8 mouse cellular contexts compared by ENCODE assay signal in the genomic region with DNA sequence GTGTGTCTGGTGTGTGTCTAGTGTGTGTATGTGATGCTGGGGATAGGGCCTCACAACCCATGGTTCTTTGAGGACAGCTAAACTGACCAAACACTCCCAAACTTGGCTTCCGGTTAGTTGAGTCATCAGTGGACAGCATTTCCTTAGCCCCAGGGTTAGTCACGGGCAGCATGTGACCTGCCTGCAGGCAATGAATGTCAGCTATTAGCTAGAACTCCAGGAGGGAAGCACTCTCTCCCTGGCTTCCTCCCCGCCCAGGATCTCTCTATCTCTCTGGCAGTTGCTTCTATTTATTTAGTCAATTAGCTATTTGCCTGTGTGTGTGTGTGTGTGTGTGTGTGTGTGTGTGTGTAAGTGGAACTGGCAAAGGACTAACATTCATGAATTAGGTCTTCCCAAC. TPM values are rescaled to one million over a fixed set of nuclear protein-coding genes. Genes with fewer than 3 reads are reported as not detected.
DNase-seq lines count a peak whose midpoint lies in the region; ATAC-seq and TF ChIP-seq lines count a peak whose summit lies in the region.

No protein-coding gene starts in this region.

- no peak overlapping the region for H3K4me3 ChIP-seq in midbrain, embryonic 12.5 days
- no peak overlapping the region for H3K4me3 ChIP-seq in midbrain, postnatal 0 days (ENCODE audit: low read depth, low read length)
- H3K4me3 ChIP-seq in embryonic facial prominence, embryonic 10.5 days: no peak overlapping the region
- H3K4me3 ChIP-seq in intestine, embryonic 16.5 days (ENCODE audit: low read length): no peak overlapping the region

- no peaks in the 10 kb centered on the region for H3K36me3 ChIP-seq in midbrain, embryonic 12.5 days
- no peaks in the 10 kb centered on the region for H3K36me3 ChIP-seq in midbrain, postnatal 0 days (ENCODE audit: insufficient read depth, low read length)
- H3K36me3 ChIP-seq in embryonic facial prominence, embryonic 10.5 days (replicated peaks): no peaks in the 10 kb centered on the region
- no peaks in the 10 kb centered on the region for H3K36me3 ChIP-seq in intestine, embryonic 16.5 days (ENCODE audit: control insufficient read depth, insufficient read depth, low read length)

- H3K9ac ChIP-seq in midbrain, embryonic 12.5 days (replicated peaks): no peak overlapping the region
- H3K9ac ChIP-seq in midbrain, postnatal 0 days (replicated peaks; ENCODE audit: low read length, poor library complexity, severe bottlenecking): no peak overlapping the region
- H3K9ac ChIP-seq in intestine, embryonic 16.5 days (ENCODE audit: low read depth, low read length): no peak overlapping the region

- DNase-seq in midbrain, postnatal 0 days (ENCODE audit: low spot score): no peak
- peak; percentile 32 for DNase-seq in embryonic facial prominence, embryonic 10.5 days (ENCODE audit: low spot score)
- peak; percentile 56 for DNase-seq in lung, postnatal 10 days
- no peak for DNase-seq in layer of hippocampus, adult 9-10 months (ENCODE audit: low spot score)
- DNase-seq in right cerebral cortex, postnatal 10 days (ENCODE audit: low spot score in 2 of 2): no peak

- H3K27me3 ChIP-seq in midbrain, embryonic 12.5 days: no peaks in the 10 kb centered on the region
- H3K27me3 ChIP-seq in midbrain, postnatal 0 days (ENCODE audit: insufficient read depth, low read length): no peaks in the 10 kb centered on the region
- no peaks in the 10 kb centered on the region for H3K27me3 ChIP-seq in embryonic facial prominence, embryonic 10.5 days (replicated peaks; ENCODE audit: low read depth, poor library complexity, severe bottlenecking)
- no peaks in the 10 kb centered on the region for H3K27me3 ChIP-seq in intestine, embryonic 16.5 days (replicated peaks; ENCODE audit: control insufficient read depth, insufficient read depth, low read length)

- 0 out of 2 replicates have a peak overlapping the region, but pooled peaks have one; percentile 83 for H3K27ac ChIP-seq in midbrain, embryonic 12.5 days (replicated peaks)
- no peak overlapping the region for H3K27ac ChIP-seq in midbrain, postnatal 0 days (ENCODE audit: low read depth, low read length)
- H3K27ac ChIP-seq in embryonic facial prominence, embryonic 10.5 days (replicated peaks): peak overlapping the region; percentile 74
- 0 out of 2 replicates have a peak overlapping the region, but pooled peaks have one; percentile 9 for H3K27ac ChIP-seq in intestine, embryonic 16.5 days (ENCODE audit: low read length)

- no peak overlapping the region for H3K4me2 ChIP-seq in midbrain, embryonic 12.5 days (replicated peaks)
- no peak overlapping the region for H3K4me2 ChIP-seq in midbrain, postnatal 0 days (ENCODE audit: low read depth, low read length, poor library complexity, severe bottlenecking)
- no peak overlapping the region for H3K4me2 ChIP-seq in intestine, embryonic 16.5 days (ENCODE audit: low read depth, low read length)

- H3K4me1 ChIP-seq in midbrain, embryonic 12.5 days: peaks cover 19% of the 10 kb centered on the region
- no peaks in the 10 kb centered on the region for H3K4me1 ChIP-seq in midbrain, postnatal 0 days (ENCODE audit: insufficient read depth, low read length)
- H3K4me1 ChIP-seq in embryonic facial prominence, embryonic 10.5 days: peaks cover 30% of the 10 kb centered on the region
- peaks cover 19% of the 10 kb centered on the region for H3K4me1 ChIP-seq in intestine, embryonic 16.5 days (ENCODE audit: control insufficient read depth, insufficient read depth, low read length)

- ATAC-seq in midbrain, embryonic 12.5 days (ENCODE audit: low FRiP score, low read depth): no peak
- ATAC-seq in midbrain, postnatal 0 days (ENCODE audit: low FRiP score): no peak
- peak; percentile 75 for ATAC-seq in intestine, embryonic 16.5 days
- no peak for ATAC-seq in inflammation-experienced regulatory T-cells, adult 6 months

- TF ChIP-seq CTCF in midbrain, postnatal 0 days (IDR thresholded peaks at IDR 0.05): no peak

- H3K9me3 ChIP-seq in midbrain, embryonic 12.5 days: no peaks in the 10 kb centered on the region
- no peaks in the 10 kb centered on the region for H3K9me3 ChIP-seq in midbrain, postnatal 0 days (ENCODE audit: low read length)
- H3K9me3 ChIP-seq in embryonic facial prominence, embryonic 10.5 days: no peaks in the 10 kb centered on the region
- no peaks in the 10 kb centered on the region for H3K9me3 ChIP-seq in intestine, embryonic 16.5 days (ENCODE audit: control insufficient read depth, low read length)

- WGBS in midbrain, embryonic 12.5 days: 35% methylated on average over 3 of the region's 3 CpGs
- WGBS in midbrain, postnatal 0 days: 41% methylated on average over 3 of the region's 3 CpGs
- WGBS in embryonic facial prominence, embryonic 10.5 days: 31% methylated on average over 3 of the region's 3 CpGs
- 30% methylated on average over 3 of the region's 3 CpGs for WGBS in intestine, embryonic 16.5 days

RNA-seq across cellular contexts. Expression of gene Ncoa3, which starts 23.6 kb away (rescaled TPM):
- polyA plus RNA-seq in midbrain, embryonic 12.5 days (2016; fragmentation: Nextera tagmentation; extraction: Ambion mirVana): 15.3 and 15.7 TPM in 2 replicates
- total RNA-seq in midbrain, postnatal 0 days (2014; rRNA removed): 40.8 and 40.9 TPM in 2 replicates
- 12.6 and 14.9 TPM in 2 replicates for polyA plus RNA-seq in midbrain, postnatal 0 days (2015; fragmentation: Nextera tagmentation; extraction: Ambion mirVana)
- polyA plus RNA-seq in embryonic facial prominence, embryonic 10.5 days (2016; fragmentation: Nextera tagmentation; extraction: Ambion mirVana): 16.0 TPM in 2 replicates
- polyA plus RNA-seq in intestine, embryonic 16.5 days (2015; fragmentation: Nextera tagmentation; extraction: Ambion mirVana): 8.7 and 9.5 TPM in 2 replicates
- 10 to 100 TPM; 36.0 to 74.1 (median 67.4) TPM for polyA plus RNA-seq in inflammation-experienced regulatory T-cells, adult 6 months (2017; shearing (Covaris generic))

Comparison
In these comparisons a context has a peak if more than half of its experiments do, and no peak if none do; other contexts are left out.
1. DNase-seq: peak in embryonic facial prominence, embryonic 10.5 days (single experiment) and lung, postnatal 10 days (single experiment); none in midbrain, postnatal 0 days (single experiment), layer of hippocampus, adult 9-10 months (single experiment) and right cerebral cortex, postnatal 10 days (0 of 2).